Mouse (Mus musculus) kidney, adult 11 months (tissue): ENCODE measurements at regions not wholly inside any gene's neighbourhood (a gene's known extent, or its start where the extent isn't known, plus 50 kb on each side); places are given as distances from the start of the nearest gene placed in this dataset.

Source experiments
- DNase-seq: peaks from one replicate; pipeline ENCODE4 v3.0.0; 2022

DNA sequence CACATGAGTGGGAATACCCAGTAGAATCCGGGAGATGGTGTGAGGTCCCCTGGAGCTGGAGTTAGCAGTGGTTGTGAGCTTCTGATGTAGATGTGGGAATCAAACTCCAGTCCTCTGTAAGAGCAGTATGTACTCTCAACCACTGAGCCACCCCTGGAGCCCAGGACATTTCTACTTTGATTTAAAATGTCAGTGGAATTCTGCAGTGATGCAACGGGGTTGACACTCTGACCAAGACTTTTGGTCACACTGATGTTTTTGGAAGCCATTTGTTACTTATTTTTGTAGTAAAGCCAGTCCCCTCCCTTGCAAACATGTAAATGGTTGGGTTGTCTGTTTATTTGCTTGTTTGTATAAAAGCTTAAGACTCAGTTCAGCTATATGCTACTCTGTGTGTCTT is 53.6 kb upstream of the Bcl6 start:
- no peak for DNase-seq

DNA sequence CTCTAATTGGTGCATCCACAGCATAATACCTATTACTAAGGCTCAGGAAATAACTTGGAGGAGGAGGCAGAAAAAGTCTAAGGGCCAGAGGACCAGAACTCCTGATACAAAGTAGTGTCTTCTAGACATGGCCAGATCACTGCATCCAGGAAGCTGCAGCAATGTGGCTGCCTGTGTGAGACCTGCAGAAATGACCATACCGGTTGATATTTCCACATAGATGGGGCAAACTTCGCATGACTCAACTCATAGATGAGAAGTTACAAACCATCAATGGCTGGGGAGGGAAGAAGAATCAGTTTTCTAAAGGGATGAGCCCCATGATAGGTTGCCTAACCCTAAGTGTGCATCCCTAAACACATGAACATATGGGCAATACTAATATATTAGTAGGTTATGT is 52.8 kb upstream of the Bcl6 start:
- DNase-seq, result no peak

DNA sequence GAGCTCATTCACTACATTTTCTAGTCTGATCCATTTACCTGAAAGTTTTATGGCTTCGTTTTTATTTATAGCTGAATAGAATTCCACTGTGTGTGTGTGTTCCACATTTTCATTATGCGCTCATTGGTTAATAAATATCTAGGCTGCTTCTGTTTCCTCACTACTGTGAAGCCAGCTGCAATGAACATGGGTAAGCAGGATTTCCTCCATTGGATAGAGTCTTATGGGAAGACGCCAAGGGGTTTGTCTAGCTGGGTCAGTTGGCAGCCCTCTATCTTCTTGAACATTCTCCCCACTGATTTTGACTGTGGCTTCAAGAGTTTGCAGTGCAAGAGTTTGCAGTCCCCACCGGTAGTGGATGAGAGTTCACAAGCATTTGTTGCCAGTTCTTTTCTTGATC is 51.1 kb upstream of the Bcl6 start:
- DNase-seq, result peak; percentile 77
